Mouse (Mus musculus) E14TG2a.4 (cell line): Measurements from ENCODE around the gene 4933427I04Rik.

ENCODE experiments used
- H3K27me3 ChIP-seq: 2 replicates; pipeline ENCODE4 v1.6.1; 2014; ENCODE audit warnings: low read length, control low read depth; ENCODE audit not compliant: insufficient read depth
- H3K36me3 ChIP-seq: 2 replicates; pipeline ENCODE4 v1.6.1; 2014; ENCODE audit warnings: low read length, control low read depth; ENCODE audit not compliant: insufficient read depth
- H3K4me1 ChIP-seq: replicated peaks from 2 replicates; pipeline ENCODE4 v1.6.1; 2014; ENCODE audit warnings: low read depth, low read length, control low read depth
- H3K4me3 ChIP-seq: replicated peaks from 2 replicates; pipeline ENCODE4 v1.5.1; 2014; ENCODE audit warnings: mild to moderate bottlenecking, low read length
- H3K9me3 ChIP-seq: 2 replicates; pipeline ENCODE4 v1.6.1; 2014; ENCODE audit warnings: low read length, control low read depth
- CTCF ChIP-seq: conservative IDR thresholded peaks from 2 replicates; pipeline ENCODE4 v1.5.1; 2014; ENCODE audit warnings: low read length
- NANOG ChIP-seq: IDR thresholded peaks from 2 replicates; pipeline ENCODE4 v1.6.1; 2014; ENCODE audit warnings: borderline replicate concordance, low read length, mixed read lengths
- POU5F1 ChIP-seq: IDR thresholded peaks from 2 replicates; pipeline ENCODE4 v1.6.1; 2014; ENCODE audit warnings: low read length, borderline replicate concordance

Gene 4933427I04Rik

GRCm38 (mm10) chr4:123912431-123912830, 53.0 kb downstream of the 4933427I04Rik start:
- no peak overlapping the region for H3K4me3 ChIP-seq
- no peaks in the 10 kb centered on the region for H3K27me3 ChIP-seq
- H3K4me1 ChIP-seq: peaks cover 33% of the 10 kb centered on the region
- TF ChIP-seq POU5F1 (no peak), CTCF (no peak), NANOG (no peak)
- H3K9me3 ChIP-seq: no peaks in the 10 kb centered on the region
- H3K36me3 ChIP-seq: peaks cover 75% of the 10 kb centered on the region
